Comparison of ENCODE assay signal across 8 mouse cellular contexts in genomic region chr15:97781961-97782748, GRCm38 (mm10). TPM values are rescaled to one million over a fixed set of nuclear protein-coding genes. Genes with fewer than 3 reads are reported as not detected.
DNase-seq lines count a peak whose midpoint lies in the region; ATAC-seq and TF ChIP-seq lines count a peak whose summit lies in the region.

No protein-coding gene starts in this region.

- no peak overlapping the region for H3K9ac ChIP-seq in forebrain, postnatal 0 days
- no peak overlapping the region for H3K9ac ChIP-seq in intestine, embryonic 16.5 days (ENCODE audit: low read depth, low read length)
- H3K9ac ChIP-seq in midbrain, embryonic 14.5 days (replicated peaks; ENCODE audit: low read length): no peak overlapping the region

- no peak for ATAC-seq in forebrain, postnatal 0 days
- 0 out of 2 replicates have a peak, but pooled peaks have one; percentile 12 for ATAC-seq in intestine, embryonic 16.5 days
- no peak for ATAC-seq in midbrain, embryonic 14.5 days (ENCODE audit: low FRiP score, low TSS enrichment)

- peak overlapping the region; percentile 19 for H3K4me2 ChIP-seq in forebrain, postnatal 0 days (ENCODE audit: low read depth)
- H3K4me2 ChIP-seq in intestine, embryonic 16.5 days (ENCODE audit: low read depth, low read length): peak overlapping the region; percentile 41
- no peak overlapping the region for H3K4me2 ChIP-seq in midbrain, embryonic 14.5 days (ENCODE audit: low read length)

- no peaks in the 10 kb centered on the region for H3K27me3 ChIP-seq in forebrain, postnatal 0 days (ENCODE audit: insufficient read depth, low read length)
- no peaks in the 10 kb centered on the region for H3K27me3 ChIP-seq in intestine, embryonic 16.5 days (replicated peaks; ENCODE audit: control insufficient read depth, insufficient read depth, low read length)
- H3K27me3 ChIP-seq in midbrain, embryonic 14.5 days (ENCODE audit: control insufficient read depth, insufficient read depth, low read length): no peaks in the 10 kb centered on the region

- H3K4me3 ChIP-seq in forebrain, postnatal 0 days (ENCODE audit: low read depth, low read length): no peak overlapping the region
- peak overlapping the region; percentile 25 for H3K4me3 ChIP-seq in intestine, embryonic 16.5 days (ENCODE audit: low read length)
- no peak overlapping the region for H3K4me3 ChIP-seq in midbrain, embryonic 14.5 days (replicated peaks; ENCODE audit: low read depth, low read length)

- no peak for TF ChIP-seq CTCF in forebrain, postnatal 0 days (IDR thresholded peaks at IDR 0.05; ENCODE audit: low read depth)

- 13% methylated on average over 24 of the region's 24 CpGs for WGBS in forebrain, postnatal 0 days
- 11% methylated on average over 24 of the region's 24 CpGs for WGBS in intestine, embryonic 16.5 days
- 9% methylated on average over 24 of the region's 24 CpGs for WGBS in midbrain, embryonic 14.5 days

- DNase-seq in retina, postnatal 1 day: peak; percentile 45
- DNase-seq in retina, embryonic 14.5 days (ENCODE audit: low spot score): no peak
- no peak for DNase-seq in forebrain, postnatal 0 days
- peak; percentile 38 for DNase-seq in midbrain, embryonic 14.5 days
- no peak for DNase-seq in adrenal gland, postnatal 36 days
- DNase-seq in frontal cortex, adult 2 months (ENCODE audit: extremely low spot score in 1 of 2, low spot score in 1 of 2): no peak
- DNase-seq in ovary, postnatal 10 days (ENCODE audit: low spot score): no peak

- H3K9me3 ChIP-seq in forebrain, postnatal 0 days (ENCODE audit: low read length): no peaks in the 10 kb centered on the region
- no peaks in the 10 kb centered on the region for H3K9me3 ChIP-seq in intestine, embryonic 16.5 days (ENCODE audit: control insufficient read depth, low read length)
- no peaks in the 10 kb centered on the region for H3K9me3 ChIP-seq in midbrain, embryonic 14.5 days (ENCODE audit: control insufficient read depth, low read length)

- no peaks in the 10 kb centered on the region for H3K4me1 ChIP-seq in forebrain, postnatal 0 days (ENCODE audit: insufficient read depth)
- H3K4me1 ChIP-seq in intestine, embryonic 16.5 days (ENCODE audit: control insufficient read depth, insufficient read depth, low read length): peaks cover 5% of the 10 kb centered on the region
- H3K4me1 ChIP-seq in midbrain, embryonic 14.5 days (ENCODE audit: control insufficient read depth, insufficient read depth, low read length): peaks cover 11% of the 10 kb centered on the region

- no peaks in the 10 kb centered on the region for H3K36me3 ChIP-seq in forebrain, postnatal 0 days (ENCODE audit: insufficient read depth)
- H3K36me3 ChIP-seq in intestine, embryonic 16.5 days (ENCODE audit: control insufficient read depth, insufficient read depth, low read length): no peaks in the 10 kb centered on the region
- H3K36me3 ChIP-seq in midbrain, embryonic 14.5 days (ENCODE audit: control insufficient read depth, insufficient read depth, low read length): no peaks in the 10 kb centered on the region

- H3K27ac ChIP-seq in forebrain, postnatal 0 days (ENCODE audit: low read depth, low read length): no peak overlapping the region
- peak overlapping the region; percentile 53 for H3K27ac ChIP-seq in intestine, embryonic 16.5 days (ENCODE audit: low read length)
- no peak overlapping the region for H3K27ac ChIP-seq in midbrain, embryonic 14.5 days (replicated peaks; ENCODE audit: low read depth, low read length)

RNA-seq across cellular contexts. Expression of gene Slc48a1, which starts 3.8 kb away (rescaled TPM):
- total RNA-seq in forebrain, postnatal 0 days (2014; rRNA removed): 40.2 and 56.4 TPM in 2 replicates
- polyA plus RNA-seq in forebrain, postnatal 0 days (2015; fragmentation: Nextera tagmentation; extraction: Ambion mirVana): 123 and 135 TPM in 2 replicates
- 25.4 and 26.9 TPM in 2 replicates for polyA plus RNA-seq in intestine, embryonic 16.5 days (2015; fragmentation: Nextera tagmentation; extraction: Ambion mirVana)
- polyA plus RNA-seq in midbrain, embryonic 14.5 days (2014; fragmentation: Nextera tagmentation; extraction: Ambion mirVana): 72.9 and 100 TPM in 2 replicates
- 100 to 1,000 TPM; 107 to 130 TPM for total RNA-seq in adrenal gland, postnatal 36 days (2021)
- polyA plus RNA-seq in frontal cortex, adult 2 months (2012; rRNA removed): 107 and 117 TPM in 2 replicates

RNA-seq across cellular contexts. Expression of gene Rapgef3, which starts 14.4 kb away (rescaled TPM):
- 16.6 and 22.0 TPM in 2 replicates for total RNA-seq in forebrain, postnatal 0 days (2014; rRNA removed)
- polyA plus RNA-seq in forebrain, postnatal 0 days (2015; fragmentation: Nextera tagmentation; extraction: Ambion mirVana): 6.5 and 8.7 TPM in 2 replicates
- polyA plus RNA-seq in intestine, embryonic 16.5 days (2015; fragmentation: Nextera tagmentation; extraction: Ambion mirVana): 7.9 and 8.5 TPM in 2 replicates
- polyA plus RNA-seq in midbrain, embryonic 14.5 days (2014; fragmentation: Nextera tagmentation; extraction: Ambion mirVana): 7.2 and 8.8 TPM in 2 replicates
- 10 to 100 TPM; 15.0 to 20.8 TPM for total RNA-seq in adrenal gland, postnatal 36 days (2021)
- polyA plus RNA-seq in frontal cortex, adult 2 months (2012; rRNA removed): 69.2 and 78.4 TPM in 2 replicates

RNA-seq across cellular contexts. Expression of gene Endou, which starts 51.0 kb away (rescaled TPM):
- total RNA-seq in forebrain, postnatal 0 days (2014; rRNA removed): 0.14 and 0.15 TPM in 2 replicates
- 0.18 and 0.34 TPM in 2 replicates for polyA plus RNA-seq in forebrain, postnatal 0 days (2015; fragmentation: Nextera tagmentation; extraction: Ambion mirVana)
- 0.09 and 0.22 TPM in 2 replicates for polyA plus RNA-seq in intestine, embryonic 16.5 days (2015; fragmentation: Nextera tagmentation; extraction: Ambion mirVana)
- polyA plus RNA-seq in midbrain, embryonic 14.5 days (2014; fragmentation: Nextera tagmentation; extraction: Ambion mirVana): 0.14 TPM in 1 of 2 replicates, not detected in the other
- under 1 TPM; 0.66 to 0.70 TPM for total RNA-seq in adrenal gland, postnatal 36 days (2021)
- 1.0 and 1.5 TPM in 2 replicates for polyA plus RNA-seq in frontal cortex, adult 2 months (2012; rRNA removed)

Comparison
In these comparisons a context has a peak if more than half of its experiments do, and no peak if none do; other contexts are left out.
1. DNase-seq: peak in retina, postnatal 1 day (single experiment) and midbrain, embryonic 14.5 days (single experiment); none in retina, embryonic 14.5 days (single experiment), forebrain, postnatal 0 days (single experiment), adrenal gland, postnatal 36 days (0 of 2), frontal cortex, adult 2 months (0 of 2) and ovary, postnatal 10 days (single experiment).